Mouse (Mus musculus) G1E (cell line): ENCODE measurements around the gene Col4a3.

ENCODE experiments used
- CTCF ChIP-seq: IDR thresholded peaks from 2 replicates; pipeline ENCODE4 v1.5.1; 2012; ENCODE audit warnings: low read depth, low read length, inconsistent platforms, mixed read lengths
- GATA1 ChIP-seq: IDR thresholded peaks from 2 replicates; pipeline ENCODE4 v1.6.1; 2012; ENCODE audit warnings: borderline replicate concordance, low read length, inconsistent platforms, mixed read lengths
- POLR2AphosphoS5 ChIP-seq: IDR thresholded peaks from 2 replicates; pipeline ENCODE4 v1.6.1; 2012; ENCODE audit warnings: low read depth, low read length, inconsistent platforms; ENCODE audit not compliant: insufficient replicate concordance
- TAL1 ChIP-seq: conservative IDR thresholded peaks from 2 replicates; pipeline ENCODE4 v1.6.1; 2012; ENCODE audit warnings: low read depth, low read length, inconsistent platforms, mixed read lengths

GRCm38 (mm10) chr1:82663522-82663921, 76.8 kb downstream of the Col4a3 start:
- TF ChIP-seq CTCF (no peak), GATA1 (no peak), TAL1 (no peak), POLR2AphosphoS5 (no peak)
